Mouse (Mus musculus) right cerebral cortex, postnatal 14 days (tissue): ENCODE data around the gene Abcb5.

Source experiments
- DNase-seq: peaks from one replicate; pipeline ENCODE4 v3.0.0; 2022

The Abcb5 gene

GRCm38 (mm10) chr12:118847861-118848495, 118.2 kb downstream of the Abcb5 start:
- DNase-seq = no peak

GRCm38 (mm10) chr12:118847381-118847780, 118.8 kb downstream of the Abcb5 start:
- DNase-seq = no peak

GRCm38 (mm10) chr12:118846649-118847321, 119.4 kb downstream of the Abcb5 start:
- DNase-seq = no peak

- DNase-seq = no peak
These were observed 120.0 kb downstream of the Abcb5 start, which contains the start of gene Sp8 for GRCm38 (mm10) chr12:118846221-118846620. Gene Sp8, plus strand, starts transcription at chr12:118846329.

GRCm38 (mm10) chr12:118845351-118845750, 120.9 kb downstream of the Abcb5 start:
- DNase-seq = no peak

- DNase-seq = no peak
These were observed 121.4 kb downstream of the Abcb5 start for GRCm38 (mm10) chr12:118844841-118845240.

- no peak for DNase-seq
These were observed 122.1 kb downstream of the Abcb5 start for GRCm38 (mm10) chr12:118844111-118844510.

GRCm38 (mm10) chr12:118842671-118843411, 123.4 kb downstream of the Abcb5 start:
- DNase-seq = no peak

GRCm38 (mm10) chr12:118841971-118842550, 124.2 kb downstream of the Abcb5 start:
- DNase-seq = no peak

GRCm38 (mm10) chr12:118841381-118841922, 124.8 kb downstream of the Abcb5 start:
- DNase-seq = no peak

- DNase-seq = no peak
These were observed 125.4 kb downstream of the Abcb5 start for GRCm38 (mm10) chr12:118840861-118841260.

- no peak for DNase-seq
These were observed 125.9 kb downstream of the Abcb5 start for GRCm38 (mm10) chr12:118840301-118840700.

- no peak for DNase-seq
These were observed 126.8 kb downstream of the Abcb5 start for GRCm38 (mm10) chr12:118839398-118839797.

- DNase-seq = no peak
These were observed 128.0 kb downstream of the Abcb5 start for GRCm38 (mm10) chr12:118838260-118838659.

- DNase-seq = no peak
These were observed 128.9 kb downstream of the Abcb5 start for GRCm38 (mm10) chr12:118837361-118837760.

GRCm38 (mm10) chr12:118836411-118837341, 129.5 kb downstream of the Abcb5 start:
- DNase-seq = no peak

- no peak for DNase-seq
These were observed 136.3 kb downstream of the Abcb5 start for GRCm38 (mm10) chr12:118829881-118830280.
